Mouse (Mus musculus): Measurements from ENCODE around the gene Podxl. TPM values are rescaled to one million over a fixed set of nuclear protein-coding genes. Genes with fewer than 3 reads are reported as not detected.
A peak's percentile ranks its signal among the peaks of the same experiment; 100 is the strongest.

The Podxl gene
- polyA plus RNA-seq (2014; fragmentation: Nextera tagmentation; extraction: Ambion mirVana) = 34.6 and 41.0 TPM in 2 replicates

GRCm38 (mm10) chr6:31563235-31564181, at the start of gene Podxl:
Podxl (minus strand) TSS chr6:31563981.
- peak; percentile 88 for ATAC-seq (ENCODE audit: low FRiP score, low TSS enrichment)
- Histone ChIP-seq H3K9ac (ENCODE audit: low read depth, low read length) (peak within 1 kb of the TSS; percentile 70), H3K4me1 (ENCODE audit: control insufficient read depth, insufficient read depth, low read length) (peaks cover 16% of the 10 kb centered on the region), H3K36me3 (ENCODE audit: control insufficient read depth, insufficient read depth, low read length) (no peaks in the 10 kb centered on the region), H3K9me3 (ENCODE audit: control insufficient read depth, low read length) (no peaks in the 10 kb centered on the region), H3K27ac (ENCODE audit: low read depth, low read length) (no peak within 1 kb of the TSS), H3K27me3 (ENCODE audit: control insufficient read depth, insufficient read depth, low read length) (peaks cover 54% of the 10 kb centered on the region), H3K4me3 (ENCODE audit: low read length) (peak within 1 kb of the TSS; percentile 61), H3K4me2 (replicated peaks; ENCODE audit: low read depth, low read length) (peak within 1 kb of the TSS; percentile 93)
- WGBS = 0% methylated on average over 86 of the region's 91 CpGs

GRCm38 (mm10) chr6:31612560-31613270, 48.9 kb upstream of the Podxl start:
- WGBS = 86% methylated on average over 17 of the region's 17 CpGs
- H3K27ac ChIP-seq (ENCODE audit: low read depth, low read length) = no peak overlapping the region
- no peaks in the 10 kb centered on the region for H3K9me3 ChIP-seq (ENCODE audit: control insufficient read depth, low read length)
- H3K4me1 ChIP-seq (ENCODE audit: control insufficient read depth, insufficient read depth, low read length) = peaks cover 8% of the 10 kb centered on the region; the same call in 1 of the 2 replicates
- H3K9ac ChIP-seq (ENCODE audit: low read depth, low read length) = no peak overlapping the region
- no peak overlapping the region for H3K4me2 ChIP-seq (replicated peaks; ENCODE audit: low read depth, low read length)
- no peak for ATAC-seq (ENCODE audit: low FRiP score, low TSS enrichment)
- no peaks in the 10 kb centered on the region for H3K36me3 ChIP-seq (ENCODE audit: control insufficient read depth, insufficient read depth, low read length)
- H3K27me3 ChIP-seq (ENCODE audit: control insufficient read depth, insufficient read depth, low read length) = no peaks in the 10 kb centered on the region
- no peak overlapping the region for H3K4me3 ChIP-seq (ENCODE audit: low read length)

GRCm38 (mm10) chr6:31606429-31606828, 42.6 kb upstream of the Podxl start:
- WGBS = 50% methylated on average over 4 of the region's 4 CpGs
- no peaks in the 10 kb centered on the region for H3K4me1 ChIP-seq (ENCODE audit: control insufficient read depth, insufficient read depth, low read length)
- no peak overlapping the region for H3K4me3 ChIP-seq (ENCODE audit: low read length)
- no peak for ATAC-seq (ENCODE audit: low FRiP score, low TSS enrichment)
- no peaks in the 10 kb centered on the region for H3K9me3 ChIP-seq (ENCODE audit: control insufficient read depth, low read length)
- no peak overlapping the region for H3K4me2 ChIP-seq (replicated peaks; ENCODE audit: low read depth, low read length)
- no peaks in the 10 kb centered on the region for H3K27me3 ChIP-seq (ENCODE audit: control insufficient read depth, insufficient read depth, low read length)
- no peak overlapping the region for H3K9ac ChIP-seq (ENCODE audit: low read depth, low read length)
- no peak overlapping the region for H3K27ac ChIP-seq (ENCODE audit: low read depth, low read length)
- no peaks in the 10 kb centered on the region for H3K36me3 ChIP-seq (ENCODE audit: control insufficient read depth, insufficient read depth, low read length)

GRCm38 (mm10) chr6:31604629-31605265, 41.0 kb upstream of the Podxl start:
- Histone ChIP-seq H3K4me1 (ENCODE audit: control insufficient read depth, insufficient read depth, low read length) (peaks cover 10% of the 10 kb centered on the region), H3K36me3 (ENCODE audit: control insufficient read depth, insufficient read depth, low read length) (no peaks in the 10 kb centered on the region), H3K27me3 (ENCODE audit: control insufficient read depth, insufficient read depth, low read length) (no peaks in the 10 kb centered on the region), H3K9me3 (ENCODE audit: control insufficient read depth, low read length) (no peaks in the 10 kb centered on the region), H3K9ac (ENCODE audit: low read depth, low read length) (no peak overlapping the region), H3K4me2 (replicated peaks; ENCODE audit: low read depth, low read length) (no peak overlapping the region), H3K4me3 (ENCODE audit: low read length) (no peak overlapping the region), H3K27ac (ENCODE audit: low read depth, low read length) (no peak overlapping the region)
- no peak for ATAC-seq (ENCODE audit: low FRiP score, low TSS enrichment)
- 82% methylated on average over 7 of the region's 7 CpGs for WGBS

GRCm38 (mm10) chr6:31602489-31602888, 38.7 kb upstream of the Podxl start:
- Histone ChIP-seq H3K9ac (ENCODE audit: low read depth, low read length) (no peak overlapping the region), H3K27ac (ENCODE audit: low read depth, low read length) (no peak overlapping the region), H3K4me2 (replicated peaks; ENCODE audit: low read depth, low read length) (no peak overlapping the region), H3K27me3 (ENCODE audit: control insufficient read depth, insufficient read depth, low read length) (no peaks in the 10 kb centered on the region), H3K36me3 (ENCODE audit: control insufficient read depth, insufficient read depth, low read length) (no peaks in the 10 kb centered on the region), H3K4me3 (ENCODE audit: low read length) (no peak overlapping the region), H3K4me1 (ENCODE audit: control insufficient read depth, insufficient read depth, low read length) (peaks cover 15% of the 10 kb centered on the region), H3K9me3 (ENCODE audit: control insufficient read depth, low read length) (no peaks in the 10 kb centered on the region)
- ATAC-seq (ENCODE audit: low FRiP score, low TSS enrichment) = no peak
- 86% methylated on average over 4 of the region's 4 CpGs for WGBS

- no peak overlapping the region for H3K4me3 ChIP-seq (ENCODE audit: low read length)
- 34% methylated on average over 3 of the region's 3 CpGs for WGBS
- H3K27ac ChIP-seq (ENCODE audit: low read depth, low read length) = no peak overlapping the region
- no peaks in the 10 kb centered on the region for H3K27me3 ChIP-seq (ENCODE audit: control insufficient read depth, insufficient read depth, low read length)
- no peak overlapping the region for H3K9ac ChIP-seq (ENCODE audit: low read depth, low read length)
- H3K4me2 ChIP-seq (replicated peaks; ENCODE audit: low read depth, low read length) = no peak overlapping the region
- ATAC-seq (ENCODE audit: low FRiP score, low TSS enrichment) = no peak
- H3K36me3 ChIP-seq (ENCODE audit: control insufficient read depth, insufficient read depth, low read length) = no peaks in the 10 kb centered on the region
- H3K9me3 ChIP-seq (ENCODE audit: control insufficient read depth, low read length) = no peaks in the 10 kb centered on the region
- peaks cover 27% of the 10 kb centered on the region for H3K4me1 ChIP-seq (ENCODE audit: control insufficient read depth, insufficient read depth, low read length)
Observed at GRCm38 (mm10) chr6:31601131-31601530, 37.4 kb upstream of the Podxl start.

GRCm38 (mm10) chr6:31599863-31600262, 36.1 kb upstream of the Podxl start:
- 20% methylated on average over 3 of the region's 3 CpGs for WGBS
- no peaks in the 10 kb centered on the region for H3K36me3 ChIP-seq (ENCODE audit: control insufficient read depth, insufficient read depth, low read length)
- peaks cover 27% of the 10 kb centered on the region for H3K4me1 ChIP-seq (ENCODE audit: control insufficient read depth, insufficient read depth, low read length)
- 0 out of 2 replicates have a peak overlapping the region, but pooled peaks have one; percentile 14 for H3K27ac ChIP-seq (ENCODE audit: low read depth, low read length)
- no peak overlapping the region for H3K4me3 ChIP-seq (ENCODE audit: low read length)
- H3K9ac ChIP-seq (ENCODE audit: low read depth, low read length) = no peak overlapping the region
- no peaks in the 10 kb centered on the region for H3K9me3 ChIP-seq (ENCODE audit: control insufficient read depth, low read length)
- ATAC-seq (ENCODE audit: low FRiP score, low TSS enrichment) = 0 out of 2 replicates have a peak, but pooled peaks have one; percentile 49
- H3K27me3 ChIP-seq (ENCODE audit: control insufficient read depth, insufficient read depth, low read length) = no peaks in the 10 kb centered on the region
- no peak overlapping the region for H3K4me2 ChIP-seq (replicated peaks; ENCODE audit: low read depth, low read length)

- H3K27ac ChIP-seq (ENCODE audit: low read depth, low read length) = no peak overlapping the region
- no peaks in the 10 kb centered on the region for H3K9me3 ChIP-seq (ENCODE audit: control insufficient read depth, low read length)
- 75% methylated on average over 6 of the region's 6 CpGs for WGBS
- peaks cover 27% of the 10 kb centered on the region for H3K4me1 ChIP-seq (ENCODE audit: control insufficient read depth, insufficient read depth, low read length)
- no peaks in the 10 kb centered on the region for H3K36me3 ChIP-seq (ENCODE audit: control insufficient read depth, insufficient read depth, low read length)
- no peak for ATAC-seq (ENCODE audit: low FRiP score, low TSS enrichment)
- no peaks in the 10 kb centered on the region for H3K27me3 ChIP-seq (ENCODE audit: control insufficient read depth, insufficient read depth, low read length)
- H3K9ac ChIP-seq (ENCODE audit: low read depth, low read length) = no peak overlapping the region
- H3K4me3 ChIP-seq (ENCODE audit: low read length) = no peak overlapping the region
- H3K4me2 ChIP-seq (replicated peaks; ENCODE audit: low read depth, low read length) = no peak overlapping the region
Observed at GRCm38 (mm10) chr6:31598349-31598911, 34.6 kb upstream of the Podxl start.
